Mouse (Mus musculus) frontal cortex, postnatal 25 days (tissue): ENCODE measurements at regions not wholly inside any gene's neighbourhood (a gene's known extent, or its start where the extent isn't known, plus 50 kb on each side); places are given as distances from the start of the nearest gene placed in this dataset.
"Not testable (repeated sequence)": the region's sequence is repeated elsewhere in the genome, so short reads cannot be mapped to it uniquely, and the experiment has no call there.

ENCODE experiments used
- DNase-seq, 2 experiments: peaks; one replicate each; pipeline ENCODE4 v3.0.0; 2022; ENCODE audit warnings: low spot score in 2 of 2

DNA sequence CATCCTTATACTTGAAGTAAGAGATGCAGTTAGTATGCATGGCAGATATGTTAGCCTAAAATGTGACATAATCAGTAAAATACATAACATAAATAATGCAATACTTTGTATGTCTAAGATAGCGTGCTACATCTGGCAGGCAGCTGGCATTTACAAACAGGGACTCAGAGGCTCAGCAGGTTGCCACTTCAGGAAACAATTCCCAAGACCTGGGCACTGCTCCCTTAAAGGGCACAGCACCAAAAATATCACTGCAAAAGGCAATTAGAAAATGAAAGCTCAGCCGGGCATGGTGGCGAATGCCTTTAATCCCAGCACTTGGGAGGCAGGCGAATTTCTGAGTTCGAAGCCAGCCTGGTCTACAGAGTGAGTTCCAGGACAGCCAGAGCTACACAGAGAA lies 544.0 kb downstream of the Zfp704 start:
- no peak for DNase-seq

DNA sequence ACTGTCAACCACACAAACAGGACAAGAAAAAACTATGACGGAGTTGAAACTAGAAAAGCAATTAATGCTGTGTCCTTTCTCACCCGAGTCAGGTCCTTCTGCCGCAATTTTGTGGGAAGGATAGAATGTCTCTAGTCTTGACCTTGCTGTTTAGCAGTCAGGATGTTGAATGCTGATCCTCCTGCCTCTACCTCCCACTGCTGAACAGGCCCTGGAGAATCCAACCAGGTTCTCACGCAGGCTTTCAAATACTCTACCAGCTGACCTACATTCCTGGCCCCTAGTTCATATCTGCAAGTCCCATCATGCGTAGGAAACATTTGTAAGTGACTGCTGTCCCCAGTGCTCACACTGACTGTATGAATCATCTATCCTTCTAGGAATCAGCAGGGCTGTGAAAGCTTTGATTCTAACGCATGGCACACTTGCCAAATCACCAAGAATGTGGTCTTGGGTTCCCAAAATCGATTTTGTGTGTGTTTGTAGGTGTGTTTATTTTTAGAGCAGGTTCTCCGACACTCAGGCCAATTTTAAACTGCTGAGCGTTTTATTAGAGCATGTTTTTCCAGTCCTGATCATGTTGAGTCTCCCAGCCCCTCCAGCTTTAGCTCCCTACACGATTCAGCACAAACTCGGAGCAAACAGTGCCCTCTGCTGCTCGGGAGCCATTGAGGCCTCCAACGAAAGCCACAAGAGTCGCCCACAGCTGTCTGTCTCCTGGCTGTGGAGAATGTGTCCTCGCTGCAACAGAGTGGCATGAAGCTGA lies 545.4 kb downstream of the Zfp704 start:
- DNase-seq = peak; percentile 39 to 40

DNA sequence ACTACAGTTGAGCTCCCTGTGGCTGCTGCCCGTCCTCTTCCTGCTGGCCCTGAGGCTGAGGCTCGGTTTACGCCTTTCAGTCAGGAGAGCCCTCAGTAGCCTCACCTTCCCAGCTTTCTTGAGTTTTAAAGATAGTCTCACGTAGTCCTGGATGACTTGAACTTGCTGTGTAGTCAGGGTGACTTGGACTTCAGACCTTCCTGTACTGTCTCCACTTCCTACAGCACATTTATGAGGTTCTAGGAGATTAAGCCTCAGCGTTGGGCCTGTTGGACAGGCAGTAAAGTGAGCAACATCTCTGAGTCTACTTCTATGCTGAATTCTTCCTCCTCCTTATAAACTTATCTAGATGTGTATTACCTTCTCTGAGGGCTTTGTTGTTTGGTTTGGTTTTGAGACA lies 546.2 kb downstream of the Zfp704 start:
- no peak for DNase-seq

DNA sequence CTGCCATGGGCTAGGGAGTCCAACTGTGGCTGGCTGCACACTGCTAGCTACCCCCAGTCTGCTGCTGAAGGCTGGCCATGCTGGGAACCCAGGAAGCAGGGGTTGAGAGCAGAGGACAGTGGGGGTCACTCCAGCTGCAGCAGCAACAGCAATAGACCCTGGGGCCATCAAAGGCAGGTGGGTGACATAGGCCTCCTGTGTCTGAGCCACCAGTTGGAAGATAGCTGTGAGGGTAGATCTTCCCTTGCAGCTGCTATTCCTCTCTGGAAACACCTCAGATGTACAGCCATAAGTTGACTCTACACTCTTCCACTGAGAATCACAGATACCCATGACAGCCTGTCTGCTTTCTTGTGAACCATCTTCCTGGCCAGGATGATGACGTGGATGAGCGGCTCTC lies 548.5 kb downstream of the Zfp704 start:
- no peak for DNase-seq

DNA sequence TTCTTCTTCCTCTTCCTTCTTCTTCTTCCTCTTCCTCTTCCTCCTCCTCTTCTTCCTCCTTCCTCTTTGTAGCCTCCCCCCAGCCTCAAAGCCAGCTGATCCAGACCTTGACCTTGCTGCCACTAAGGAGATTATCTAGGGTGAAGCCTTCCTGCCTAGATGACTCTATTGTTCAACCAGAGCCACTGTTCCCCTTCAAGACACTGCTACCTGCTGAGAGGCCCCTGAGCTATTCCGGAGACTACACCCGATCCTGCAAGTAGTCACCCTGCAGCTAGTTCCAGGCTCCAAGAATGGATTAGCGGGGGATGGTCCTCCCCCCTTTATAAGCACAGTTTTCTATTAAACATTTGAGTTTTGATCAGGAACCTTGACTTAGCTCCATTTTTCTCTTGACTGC lies 552.2 kb downstream of the Zfp704 start:
- not testable (repeated sequence) for DNase-seq

DNA sequence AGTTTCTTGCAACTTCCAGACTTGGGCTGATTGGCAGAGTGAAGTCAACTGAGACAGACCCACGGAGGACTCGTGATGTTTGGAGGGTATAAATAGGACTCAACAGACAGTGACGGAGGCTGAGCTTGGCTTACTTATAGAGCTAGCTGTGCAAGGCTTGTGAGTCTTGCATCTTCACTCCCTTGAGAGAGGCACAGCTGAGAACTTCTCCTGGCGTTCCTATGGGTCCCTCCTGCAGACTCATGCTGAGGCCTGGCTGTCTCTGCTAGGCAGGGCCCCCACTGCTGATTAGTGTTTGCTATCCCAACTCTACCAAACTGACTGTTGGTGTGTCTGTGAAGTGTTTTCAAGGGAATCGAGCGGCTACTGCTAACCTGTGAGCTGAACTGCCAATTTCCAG lies 553.0 kb downstream of the Zfp704 start:
- no peak for DNase-seq

DNA sequence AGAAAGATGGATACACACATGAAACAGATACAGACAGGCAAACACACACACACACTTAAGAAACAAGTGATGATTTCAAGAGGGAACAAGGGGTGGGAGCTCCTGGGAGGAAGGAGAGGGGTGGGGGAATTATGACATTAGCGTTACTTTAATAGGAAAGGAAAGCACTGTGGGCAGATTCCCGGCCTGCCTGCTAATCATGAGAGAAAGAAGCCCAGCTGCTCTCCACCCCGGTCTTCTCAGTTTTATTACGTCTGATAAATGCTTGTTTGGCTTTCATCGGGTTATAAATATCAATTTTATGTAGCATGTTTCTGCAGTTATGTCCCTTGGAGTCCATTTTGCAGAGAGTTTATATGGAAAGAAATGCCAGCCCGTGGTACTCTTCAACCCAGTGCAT lies 554.1 kb downstream of the Zfp704 start:
- DNase-seq = no peak
